ENCODE assay signal across 7 mouse cellular contexts in genomic region chr13:43615194-43615576, GRCm38 (mm10). TPM values are rescaled to one million over a fixed set of nuclear protein-coding genes. Genes with fewer than 3 reads are reported as not detected.
DNase-seq lines count a peak whose midpoint lies in the region; ATAC-seq and TF ChIP-seq lines count a peak whose summit lies in the region.

No protein-coding gene starts in this region.

- ATAC-seq in neural tube, embryonic 11.5 days (ENCODE audit: insufficient read depth, low FRiP score, low TSS enrichment) = 0 out of 2 replicates have a peak, but pooled peaks have one; percentile 23
- ATAC-seq in forebrain, embryonic 14.5 days = no peak; the same call in 1 of the 2 replicates
- no peak for ATAC-seq in liver, postnatal 0 days

- peaks cover 8% of the 10 kb centered on the region; the same call in 1 of the 2 replicates for H3K4me1 ChIP-seq in neural tube, embryonic 11.5 days (ENCODE audit: control insufficient read depth, insufficient read depth, low read length)
- H3K4me1 ChIP-seq in forebrain, embryonic 14.5 days (ENCODE audit: control insufficient read depth, insufficient read depth, low read length) = peaks cover 7% of the 10 kb centered on the region
- H3K4me1 ChIP-seq in liver, postnatal 0 days (ENCODE audit: insufficient read depth) = 0 out of 2 replicates have a peak, but pooled peaks cover 8% of the 10 kb centered on the region

- H3K27ac ChIP-seq in neural tube, embryonic 11.5 days (ENCODE audit: low read depth, low read length) = no peak overlapping the region
- H3K27ac ChIP-seq in forebrain, embryonic 14.5 days (ENCODE audit: low read depth, low read length) = peak overlapping the region; percentile 80
- H3K27ac ChIP-seq in liver, postnatal 0 days (ENCODE audit: low read depth) = no peak overlapping the region

- WGBS in neural tube, embryonic 11.5 days = 27% methylated on average over 9 of the region's 9 CpGs
- 21% methylated on average over 9 of the region's 9 CpGs for WGBS in forebrain, embryonic 14.5 days
- 14% methylated on average over 9 of the region's 9 CpGs for WGBS in liver, postnatal 0 days (ENCODE audit: insufficient replicate concordance)

- H3K4me2 ChIP-seq in neural tube, embryonic 11.5 days (ENCODE audit: low read depth) = peak overlapping the region; percentile 83
- H3K4me2 ChIP-seq in forebrain, embryonic 14.5 days (ENCODE audit: low read length) = peak overlapping the region; percentile 60
- H3K4me2 ChIP-seq in liver, postnatal 0 days (ENCODE audit: low read depth, low read length) = peak overlapping the region; percentile 83

- no peak for TF ChIP-seq EP300 in liver, postnatal 0 days (IDR thresholded peaks at IDR 0.05; ENCODE audit: low read depth)

- TF ChIP-seq CTCF in liver, postnatal 0 days (IDR thresholded peaks at IDR 0.05; ENCODE audit: low read depth) = no peak

- no peak for DNase-seq in neural tube, embryonic 11.5 days (ENCODE audit: low spot score)
- no peak for DNase-seq in neural tube, embryonic 10.5 days (ENCODE audit: extremely low spot score, low spot score)
- DNase-seq in forebrain, embryonic 14.5 days (ENCODE audit: low spot score) = no peak
- DNase-seq in liver, postnatal 0 days = no peak
- DNase-seq in thymus, postnatal 36 days = peak; percentile 23
- no peak for DNase-seq in right cerebral cortex, postnatal 4 days
- no peak for DNase-seq in adrenal gland, postnatal 4 days (ENCODE audit: low spot score in 2 of 2)

- H3K4me3 ChIP-seq in neural tube, embryonic 11.5 days (ENCODE audit: low read depth, low read length) = peak overlapping the region; percentile 77
- H3K4me3 ChIP-seq in forebrain, embryonic 14.5 days (ENCODE audit: low read depth, low read length) = peak overlapping the region; percentile 75
- peak overlapping the region; percentile 57 for H3K4me3 ChIP-seq in liver, postnatal 0 days (ENCODE audit: low read depth, low read length)

- no peaks in the 10 kb centered on the region for H3K9me3 ChIP-seq in neural tube, embryonic 11.5 days (ENCODE audit: control insufficient read depth, low read length)
- no peaks in the 10 kb centered on the region for H3K9me3 ChIP-seq in forebrain, embryonic 14.5 days (replicated peaks; ENCODE audit: control insufficient read depth, low read length)
- H3K9me3 ChIP-seq in liver, postnatal 0 days (ENCODE audit: low read length) = no peaks in the 10 kb centered on the region

- H3K27me3 ChIP-seq in neural tube, embryonic 11.5 days (ENCODE audit: control insufficient read depth, insufficient read depth, low read length) = no peaks in the 10 kb centered on the region
- no peaks in the 10 kb centered on the region for H3K27me3 ChIP-seq in forebrain, embryonic 14.5 days (replicated peaks; ENCODE audit: control insufficient read depth, insufficient read depth, low read length)
- H3K27me3 ChIP-seq in liver, postnatal 0 days (ENCODE audit: insufficient read depth, low read length) = peaks cover 36% of the 10 kb centered on the region

- H3K36me3 ChIP-seq in neural tube, embryonic 11.5 days (ENCODE audit: control insufficient read depth, insufficient read depth, low read length) = no peaks in the 10 kb centered on the region
- no peaks in the 10 kb centered on the region for H3K36me3 ChIP-seq in forebrain, embryonic 14.5 days (ENCODE audit: control insufficient read depth, insufficient read depth, low read length)
- no peaks in the 10 kb centered on the region for H3K36me3 ChIP-seq in liver, postnatal 0 days (replicated peaks; ENCODE audit: insufficient read depth, low read length)

- peak overlapping the region; percentile 84; the same call in 1 of the 2 replicates for H3K9ac ChIP-seq in neural tube, embryonic 11.5 days (ENCODE audit: low read length)
- H3K9ac ChIP-seq in forebrain, embryonic 14.5 days (ENCODE audit: low read length) = peak overlapping the region; percentile 90
- H3K9ac ChIP-seq in liver, postnatal 0 days (replicated peaks) = no peak overlapping the region

RNA-seq across cellular contexts. Expression of gene Rnf182, which starts 0.3 kb away (rescaled TPM):
- polyA plus RNA-seq in neural tube, embryonic 11.5 days (2014; fragmentation: Nextera tagmentation; extraction: Ambion mirVana) = 5.2 and 6.3 TPM in 2 replicates
- polyA plus RNA-seq in forebrain, embryonic 14.5 days (2014; fragmentation: Nextera tagmentation; extraction: Ambion mirVana) = 35.0 and 46.6 TPM in 2 replicates
- not detected in 2 replicates for polyA plus RNA-seq in liver, postnatal 0 days (2015; fragmentation: Nextera tagmentation; extraction: Ambion mirVana)
- total RNA-seq in adrenal gland, postnatal 4 days (2021) = under 1 TPM; 0.59 to 0.64 TPM

RNA-seq across cellular contexts. Expression of gene Mcur1, which starts 55.2 kb away (rescaled TPM):
- polyA plus RNA-seq in neural tube, embryonic 11.5 days (2014; fragmentation: Nextera tagmentation; extraction: Ambion mirVana) = 10.5 and 14.7 TPM in 2 replicates
- polyA plus RNA-seq in forebrain, embryonic 14.5 days (2014; fragmentation: Nextera tagmentation; extraction: Ambion mirVana) = 7.2 and 7.6 TPM in 2 replicates
- 8.8 and 8.9 TPM in 2 replicates for polyA plus RNA-seq in liver, postnatal 0 days (2015; fragmentation: Nextera tagmentation; extraction: Ambion mirVana)
- total RNA-seq in adrenal gland, postnatal 4 days (2021) = 10 to 100 TPM; 36.5 to 38.1 TPM

Comparison
In these comparisons a context has a peak if more than half of its experiments do, and no peak if none do; other contexts are left out.
1. DNase-seq: peak in thymus, postnatal 36 days (2 of 2); none in neural tube, embryonic 11.5 days (single experiment), neural tube, embryonic 10.5 days (single experiment), forebrain, embryonic 14.5 days (single experiment), liver, postnatal 0 days (single experiment), right cerebral cortex, postnatal 4 days (single experiment) and adrenal gland, postnatal 4 days (0 of 2).
2. Peak in every context shown above with its lines, with median percentiles within 50 percentile points of each other: H3K4me2 ChIP-seq and H3K4me3 ChIP-seq.